Mouse (Mus musculus): ENCODE data around the gene Olfr813.
"Not testable (repeated sequence)": the region's sequence is repeated elsewhere in the genome, so short reads cannot be mapped to it uniquely, and the experiment has no call there.

The Olfr813 gene

GRCm38 (mm10) chr10:129855067-129855466, at the start of gene Olfr813:
Gene Olfr813, plus strand, starts transcription at chr10:129855367.
- no peak for DNase-seq

- no peak for DNase-seq
These were observed 9.2 kb upstream of the Olfr813 start, which contains the start of gene Olfr812 for GRCm38 (mm10) chr10:129845994-129846393. Gene Olfr812, minus strand, starts transcription at chr10:129846094.

- no peak for DNase-seq
These were observed 7.8 kb upstream of the Olfr813 start for GRCm38 (mm10) chr10:129847343-129847742.

GRCm38 (mm10) chr10:129879751-129880150, 24.6 kb downstream of the Olfr813 start, which contains the start of gene Olfr814:
Gene Olfr814, minus strand, starts transcription at chr10:129879851.
- DNase-seq = not testable (repeated sequence)

- not testable (repeated sequence) for DNase-seq
These were observed 30.3 kb downstream of the Olfr813 start for GRCm38 (mm10) chr10:129885496-129885895.

GRCm38 (mm10) chr10:129885934-129886333, 30.8 kb downstream of the Olfr813 start:
- DNase-seq = no peak

GRCm38 (mm10) chr10:129905767-129906166, 50.6 kb downstream of the Olfr813 start, which contains the start of gene Olfr815:
Gene Olfr815, minus strand, starts transcription at chr10:129905867.
- not testable (repeated sequence) for DNase-seq

All from right cerebral cortex, postnatal 14 days (tissue).